Mouse (Mus musculus) lung, postnatal 0 days (tissue): ENCODE data around the gene Ctdsp1.

Experiments used
- CTCF ChIP-seq: IDR thresholded peaks from 2 replicates; pipeline ENCODE4 v1.5.1; 2016; ENCODE audit warnings: antibody characterized with exemption, mild to moderate bottlenecking
- EP300 ChIP-seq: IDR thresholded peaks from 2 replicates; pipeline ENCODE4 v1.6.1; 2016; ENCODE audit warnings: antibody characterized with exemption, mild to moderate bottlenecking, control low read depth

GRCm38 (mm10) chr1:74397268-74397918 is 6.1 kb downstream of the Ctdsp1 start:
- peak; percentile 95 for TF ChIP-seq CTCF
- TF ChIP-seq EP300 = peak; percentile 73
